Mouse (Mus musculus): ENCODE measurements around the gene Kbtbd8. TPM values are rescaled to one million over a fixed set of nuclear protein-coding genes. Genes with fewer than 3 reads are reported as not detected.

The Kbtbd8 gene
- total RNA-seq, 4 experiments from 2014 or later = 1.1 to 3.1 (median 1.3) TPM

GRCm38 (mm10) chr6:95174311-95175143, 57.5 kb downstream of the Kbtbd8 start:
- DNase-seq (ENCODE audit: low spot score) = no peak

Other genes with a start within 250 kb of the Kbtbd8 start
- not detected for gene Gm10234, start 204.9 kb downstream of the Kbtbd8 start, total RNA-seq (2022)